Comparison of ENCODE assay signal across 8 mouse cellular contexts in the genomic region with DNA sequence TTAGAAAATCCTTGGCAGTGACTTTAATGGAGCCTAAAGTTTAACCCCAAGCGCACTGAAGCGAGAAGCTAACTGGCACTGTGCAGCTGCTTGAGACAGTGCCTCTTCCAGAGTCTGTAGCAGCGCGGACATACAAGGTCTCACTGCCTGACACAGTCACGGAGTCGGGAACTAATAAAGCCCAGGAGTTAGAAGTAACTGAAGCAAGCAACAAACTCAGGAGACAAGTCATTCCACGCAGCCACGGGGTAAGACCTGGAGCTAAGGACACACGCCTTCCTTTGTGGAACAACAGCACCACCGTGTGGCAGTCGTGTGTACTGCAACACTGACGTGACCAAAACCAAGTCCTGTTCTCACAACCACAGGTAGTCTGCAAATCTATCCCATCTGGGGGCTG. TPM values are rescaled to one million over a fixed set of nuclear protein-coding genes. Genes with fewer than 3 reads are reported as not detected.
DNase-seq lines count a peak whose midpoint lies in the region; ATAC-seq and TF ChIP-seq lines count a peak whose summit lies in the region.

No protein-coding gene starts in this region.

- peak; percentile 95 for ATAC-seq in megakaryocyte, adult 5-6 weeks (ENCODE audit: poor library complexity, severe bottlenecking)

- TF ChIP-seq CTCF in left cerebral cortex, adult 2 months (IDR thresholded peaks at IDR 0.05), result peak; percentile 100

- no peak overlapping the region for H3K27ac ChIP-seq in left cerebral cortex, adult 2 months

- H3K4me3 ChIP-seq in left cerebral cortex, adult 2 months, result no peak overlapping the region

- intact Hi-C loops in left cerebral cortex, adult 2 months (cut with DNase I), result loop anchor here (1.0 to 10.0 kb wide), 4 partner anchors 470 to 1175 kb away; no protein-coding TSS in a partner anchor

- peak; percentile 54 for DNase-seq in T-cell, adult 2 months (ENCODE audit: low spot score)
- peak; percentile 78 to 88 for DNase-seq in cerebellum, postnatal 36 days
- DNase-seq in frontal cortex, postnatal 36 days (ENCODE audit: low spot score in 2 of 2), result peak; percentile 86 to 90
- DNase-seq in induced T-regulatory cell, adult 2 months (ENCODE audit: low read depth), result peak; percentile 84
- peak; percentile 79 to 87 for DNase-seq in left cerebral cortex, adult 2 months (ENCODE audit: extremely low spot score in 1 of 2, low spot score in 2 of 2)
- DNase-seq in right cerebral cortex, adult 18-20 months, result peak; percentile 80
- DNase-seq in urinary bladder, adult 18-20 months (ENCODE audit: low spot score in 2 of 2), result peak; percentile 67 to 79

RNA-seq across cellular contexts. Expression of gene Tgfb2, which starts 16.1 kb away (rescaled TPM):
- total RNA-seq in left cerebral cortex, adult 2 months (2021), result 1 to 10 TPM; 6.0 to 7.4 TPM
- not detected in 2 replicates for total RNA-seq in megakaryocyte, adult 5-6 weeks (2015)
- 0.37 TPM in 1 of 2 replicates, not detected in the other for total RNA-seq in megakaryocyte, adult 5-6 weeks (2017)

RNA-seq across cellular contexts. Expression of gene Rrp15, which starts 27.3 kb away (rescaled TPM):
- total RNA-seq in left cerebral cortex, adult 2 months (2021), result 10 to 100 TPM; 13.1 to 15.8 TPM
- total RNA-seq in megakaryocyte, adult 5-6 weeks (2015), result 12.6 and 15.3 TPM in 2 replicates
- total RNA-seq in megakaryocyte, adult 5-6 weeks (2017), result 26.1 and 37.9 TPM in 2 replicates

Comparison
In these comparisons a context has a peak if more than half of its experiments do, and no peak if none do; other contexts are left out.
1. RNA of gene Tgfb2, which starts 16.1 kb away (total RNA-seq): 6.0 to 7.4 TPM in left cerebral cortex, adult 2 months; 0.37 TPM in megakaryocyte, adult 5-6 weeks; every median in the first group is over 4 times any median in the second.
2. Peak in every context shown above with its lines, with median percentiles within 50 percentile points of each other: DNase-seq.